Mouse (Mus musculus): Measurements from ENCODE around the gene Hrh1. TPM values are rescaled to one million over a fixed set of nuclear protein-coding genes. Genes with fewer than 3 reads are reported as not detected.
"Not testable (repeated sequence)": the region's sequence is repeated elsewhere in the genome, so short reads cannot be mapped to it uniquely, and the experiment has no call there.

Hrh1 gene
- polyA plus RNA-seq, 1 experiment from 2014 or later = 0.37 TPM

- Histone ChIP-seq H3K4me3 (ENCODE audit: inconsistent target) (no peak overlapping the region), H3K79me2 (ENCODE audit: inconsistent target) (no peaks in the 10 kb centered on the region), H3K36me3 (ENCODE audit: inconsistent target) (no peaks in the 10 kb centered on the region), H3K27ac (no peak overlapping the region)
Measured at GRCm38 (mm10) chr6:114461536-114461935, 63.8 kb downstream of the Hrh1 start.

DNA sequence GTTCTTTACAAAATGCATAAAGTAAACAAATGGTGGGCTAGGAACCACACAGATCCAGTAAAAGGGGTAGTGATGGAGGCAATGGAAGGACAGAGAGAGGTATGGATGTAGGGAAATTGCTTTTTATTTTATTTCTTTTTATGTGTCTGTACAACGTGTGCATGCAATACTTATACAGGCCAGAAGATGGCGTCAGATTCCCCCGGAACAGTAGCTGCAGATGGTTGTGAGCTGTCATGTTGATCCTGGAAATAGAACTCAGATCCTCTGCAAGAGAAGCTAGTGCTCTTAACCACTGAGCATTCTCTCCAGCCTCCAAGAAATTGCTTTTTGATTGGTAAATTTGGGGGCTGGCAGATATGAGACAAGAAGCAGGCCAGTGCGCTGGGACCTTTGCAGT is 65.0 kb downstream of the Hrh1 start:
- WGBS (ENCODE audit: missing documents) = 38% methylated on average over 4 of the region's 4 CpGs
- Histone ChIP-seq H3K36me3 (ENCODE audit: inconsistent target) (no peaks in the 10 kb centered on the region), H3K4me3 (ENCODE audit: inconsistent target) (no peak overlapping the region), H3K79me2 (ENCODE audit: inconsistent target) (no peaks in the 10 kb centered on the region), H3K27ac (no peak overlapping the region)

GRCm38 (mm10) chr6:114473541-114473940 is 75.8 kb downstream of the Hrh1 start:
- no peaks in the 10 kb centered on the region for H3K36me3 ChIP-seq (ENCODE audit: inconsistent target)
- H3K4me3 ChIP-seq (ENCODE audit: inconsistent target) = no peak overlapping the region
- no peaks in the 10 kb centered on the region for H3K79me2 ChIP-seq (ENCODE audit: inconsistent target)
- WGBS (ENCODE audit: missing documents) = 82% methylated on average over 5 of the region's 5 CpGs
- no peak overlapping the region for H3K27ac ChIP-seq

GRCm38 (mm10) chr6:114474059-114474458 is 76.3 kb downstream of the Hrh1 start:
- no peaks in the 10 kb centered on the region for H3K36me3 ChIP-seq (ENCODE audit: inconsistent target)
- no peak overlapping the region for H3K27ac ChIP-seq
- WGBS (ENCODE audit: missing documents) = 93% methylated on average over 3 of the region's 3 CpGs
- no peaks in the 10 kb centered on the region for H3K79me2 ChIP-seq (ENCODE audit: inconsistent target)
- no peak overlapping the region for H3K4me3 ChIP-seq (ENCODE audit: inconsistent target)

DNA sequence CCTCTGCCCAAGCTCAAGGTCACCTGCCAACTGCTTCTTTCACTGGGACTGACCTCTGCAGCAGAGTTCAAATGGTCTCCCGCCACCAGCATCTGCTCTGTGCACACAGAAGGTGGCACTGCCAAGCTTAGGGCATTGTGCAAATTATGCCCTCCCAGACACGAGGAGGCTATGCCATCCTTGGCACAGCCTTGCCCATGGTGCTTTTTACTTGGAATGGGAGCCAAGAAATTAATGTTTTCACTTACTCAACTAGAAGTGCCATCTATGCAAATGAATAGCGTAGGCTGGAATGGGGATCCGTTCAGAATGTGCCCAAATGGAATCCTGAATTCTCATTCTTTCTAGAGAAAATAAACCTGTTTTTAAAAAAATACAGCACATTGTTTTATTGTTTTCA is 77.2 kb downstream of the Hrh1 start:
- WGBS (ENCODE audit: missing documents) = 86% methylated on average over 4 of the region's 4 CpGs
- H3K36me3 ChIP-seq (ENCODE audit: inconsistent target) = no peaks in the 10 kb centered on the region
- no peak overlapping the region for H3K27ac ChIP-seq
- no peaks in the 10 kb centered on the region for H3K79me2 ChIP-seq (ENCODE audit: inconsistent target)
- no peak overlapping the region for H3K4me3 ChIP-seq (ENCODE audit: inconsistent target)

- Histone ChIP-seq H3K79me2 (ENCODE audit: inconsistent target) (no peaks in the 10 kb centered on the region), H3K27ac (no peak overlapping the region), H3K4me3 (ENCODE audit: inconsistent target) (no peak overlapping the region), H3K36me3 (ENCODE audit: inconsistent target) (no peaks in the 10 kb centered on the region)
- WGBS (ENCODE audit: missing documents) = 67% methylated on average over 4 of the region's 4 CpGs
Measured at GRCm38 (mm10) chr6:114478771-114479170, 81.0 kb downstream of the Hrh1 start.

GRCm38 (mm10) chr6:114479644-114480410 is 82.1 kb downstream of the Hrh1 start:
- Histone ChIP-seq H3K4me3 (ENCODE audit: inconsistent target) (no peak overlapping the region), H3K79me2 (ENCODE audit: inconsistent target) (no peaks in the 10 kb centered on the region), H3K27ac (no peak overlapping the region), H3K36me3 (ENCODE audit: inconsistent target) (no peaks in the 10 kb centered on the region)
- WGBS (ENCODE audit: missing documents) = 89% methylated on average over 16 of the region's 16 CpGs

DNA sequence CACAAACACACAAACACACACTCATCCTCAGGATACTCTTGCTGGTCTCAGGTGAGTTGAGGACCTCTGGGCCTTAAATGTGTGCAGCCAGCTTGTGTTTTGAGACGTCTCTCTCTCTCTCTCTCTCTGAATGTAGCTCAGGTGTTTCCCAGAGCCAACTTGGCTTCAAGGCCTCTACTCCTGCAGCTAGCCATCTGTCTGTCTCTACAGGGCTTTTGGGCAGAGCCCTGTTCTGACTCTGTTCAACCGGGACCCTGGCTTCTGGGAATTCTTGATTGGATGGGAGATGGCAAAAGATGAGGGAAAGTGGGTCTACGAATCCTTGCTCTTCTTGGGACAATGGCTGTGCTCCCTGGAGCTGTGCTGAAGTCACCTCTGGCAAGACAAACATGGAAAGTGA is 91.6 kb downstream of the Hrh1 start:
- Histone ChIP-seq H3K79me2 (ENCODE audit: inconsistent target) (no peaks in the 10 kb centered on the region), H3K27ac (no peak overlapping the region), H3K36me3 (ENCODE audit: inconsistent target) (no peaks in the 10 kb centered on the region), H3K4me3 (ENCODE audit: inconsistent target) (no peak overlapping the region)
- WGBS (ENCODE audit: missing documents) = 100% methylated on average over 3 of the region's 3 CpGs

- WGBS (ENCODE audit: missing documents) = 80% methylated on average over 8 of the region's 10 CpGs
Measured at GRCm38 (mm10) chr6:114492588-114492987, 94.9 kb downstream of the Hrh1 start.

GRCm38 (mm10) chr6:114494987-114495386 is 97.3 kb downstream of the Hrh1 start:
- not testable (repeated sequence) for H3K36me3 ChIP-seq (ENCODE audit: inconsistent target); H3K27ac ChIP-seq; H3K79me2 ChIP-seq (ENCODE audit: inconsistent target); H3K4me3 ChIP-seq (ENCODE audit: inconsistent target)
- WGBS (ENCODE audit: missing documents) = 49% methylated on average over 3 of the region's 12 CpGs

More at GRCm38 (mm10) chr6:114492588-114492987, 94.9 kb downstream of the Hrh1 start:
- H3K79me2 ChIP-seq (ENCODE audit: inconsistent target); H3K36me3 ChIP-seq (ENCODE audit: inconsistent target); H3K4me3 ChIP-seq (ENCODE audit: inconsistent target); H3K27ac ChIP-seq: not testable (repeated sequence)

DNA sequence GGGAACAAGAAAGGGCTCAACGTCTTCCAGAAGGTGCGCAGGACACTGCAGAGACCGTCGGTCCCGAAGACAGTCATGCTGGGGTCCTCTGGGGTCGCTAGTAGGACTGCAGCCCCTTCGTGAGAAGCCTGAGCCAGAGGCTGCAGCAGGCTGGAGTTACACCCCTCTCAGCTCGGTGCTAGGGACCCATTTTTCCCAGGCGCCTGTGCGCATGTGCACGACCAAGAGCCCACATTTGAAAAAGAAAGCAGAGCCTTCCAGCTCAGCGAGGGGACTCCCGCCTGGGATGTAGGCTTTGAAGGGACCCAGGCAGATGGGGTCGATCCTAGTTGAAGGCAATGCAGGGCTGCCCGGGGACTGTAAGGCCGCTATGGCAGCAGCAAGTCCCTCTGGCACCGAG is 116.3 kb downstream of the Hrh1 start:
- H3K79me2 ChIP-seq (ENCODE audit: inconsistent target); H3K36me3 ChIP-seq (ENCODE audit: inconsistent target); H3K27ac ChIP-seq; H3K4me3 ChIP-seq (ENCODE audit: inconsistent target): not testable (repeated sequence)
- 37% methylated on average over 10 of the region's 17 CpGs for WGBS (ENCODE audit: missing documents)

- H3K27ac ChIP-seq; H3K79me2 ChIP-seq (ENCODE audit: inconsistent target); H3K4me3 ChIP-seq (ENCODE audit: inconsistent target); H3K36me3 ChIP-seq (ENCODE audit: inconsistent target): not testable (repeated sequence)
- no CpG with 5 or more reads among the region's 12 CpGs for WGBS (ENCODE audit: missing documents)
Measured at GRCm38 (mm10) chr6:114528709-114529108, 131.0 kb downstream of the Hrh1 start.

Other genes starting within 250 kb of the Hrh1 start
- gene Slc6a1, start 115.3 kb upstream of the Hrh1 start, polyA plus RNA-seq (2018) = not detected in 3 replicates
- gene Atg7, start 245.2 kb downstream of the Hrh1 start, polyA plus RNA-seq (2018) = 41.0 to 76.8 TPM (median 54.7 TPM) in 3 replicates